Mouse (Mus musculus): ENCODE measurements around the gene Zfp94.

- no peak for TF ChIP-seq CTCF (IDR thresholded peaks at IDR 0.05; ENCODE audit: low read depth)
- no peak for TF ChIP-seq EP300 (IDR thresholded peaks at IDR 0.05; ENCODE audit: low read depth)
Measured at GRCm38 (mm10) chr7:24355646-24356045, 39.2 kb upstream of the Zfp94 start.

Data from liver, postnatal 0 days (tissue).